Mouse (Mus musculus): Measurements from ENCODE around the gene Popdc2.

DNA sequence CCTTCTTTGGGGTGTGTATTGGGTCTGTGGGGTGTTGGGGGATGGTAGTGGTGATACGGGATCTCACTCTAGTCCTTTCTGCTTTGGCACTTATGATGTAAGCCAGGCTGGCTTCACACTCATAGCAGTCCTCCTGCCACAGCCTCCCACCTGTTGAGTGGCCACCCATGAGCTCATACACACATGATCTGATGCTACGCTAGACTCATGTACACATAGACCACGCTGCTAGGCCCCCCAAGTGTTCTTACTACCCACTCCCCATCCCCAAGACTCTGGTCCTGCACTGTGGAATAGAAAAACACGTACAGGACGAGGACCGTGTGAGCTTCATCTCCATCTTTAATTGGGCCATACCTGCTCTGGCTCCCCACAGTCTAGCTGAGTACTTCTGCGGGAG, 7.0 kb downstream of the Popdc2 start:
- TF ChIP-seq CTCF (IDR thresholded peaks at IDR 0.05; ENCODE audit: extremely low read depth, insufficient read depth, low read length) (no peak), POLR2A (IDR thresholded peaks at IDR 0.05; ENCODE audit: extremely low read depth, insufficient read depth, low read length) (no peak)
